Mouse (Mus musculus) neural tube, embryonic 12.5 days (tissue): ENCODE measurements around the gene Sytl2. TPM values are rescaled to one million over a fixed set of nuclear protein-coding genes. Genes with fewer than 3 reads are reported as not detected.

Source experiments
- ATAC-seq: fragments of 200-750 bp; cut with Nextera tagmentation; 2 replicates; pipeline ENCODE4 v1.8.0; 2017; ENCODE audit warnings: low read depth, mild to moderate bottlenecking, moderate TSS enrichment, moderate library complexity; ENCODE audit not compliant: low FRiP score
- H3K27ac ChIP-seq: fragments of 300-500 bp; sonication (generic); 2 replicates; pipeline ENCODE4 v1.5.1; 2016
- H3K27me3 ChIP-seq: fragments of 300-500 bp; sonication (generic); replicated peaks from 2 replicates; pipeline ENCODE4 v1.6.1; 2016; ENCODE audit warnings: mild to moderate bottlenecking
- H3K36me3 ChIP-seq: fragments of 300-500 bp; sonication (generic); 2 replicates; pipeline ENCODE4 v1.6.1; 2016; ENCODE audit warnings: mild to moderate bottlenecking
- H3K4me1 ChIP-seq: fragments of 300-500 bp; sonication (generic); 2 replicates; pipeline ENCODE4 v1.6.1; 2016
- H3K4me2 ChIP-seq: fragments of 300-500 bp; sonication (generic); replicated peaks from 2 replicates; pipeline ENCODE4 v1.6.1; 2016; ENCODE audit warnings: mild to moderate bottlenecking
- H3K4me3 ChIP-seq: fragments of 300-500 bp; sonication (generic); 2 replicates; pipeline ENCODE4 v1.5.1; 2016
- H3K9ac ChIP-seq: fragments of 300-500 bp; sonication (generic); 2 replicates; pipeline ENCODE4 v1.6.1; 2016; ENCODE audit warnings: mild to moderate bottlenecking
- H3K9me3 ChIP-seq: fragments of 300-500 bp; sonication (generic); 2 replicates; pipeline ENCODE4 v1.6.1; 2016; ENCODE audit warnings: mild to moderate bottlenecking
- WGBS: fragments of 180-500 bp; shearing (Covaris S2); methylation state at CpG from one replicate; pipeline ENCODE4 v1.1.7; 2016; 5-methylcytosine and 5-hydroxymethylcytosine counted together
- polyA plus RNA-seq: library from polyadenylated mRNA; unstranded; fragments of >200 nt; fragmentation: Nextera tagmentation; extraction: Ambion mirVana; gene quantifications from 2 replicates; pipeline ENCODE4 v1.2.1, GENCODE M21; 2016

The Sytl2 gene
- polyA plus RNA-seq, 1 experiment from 2014 or later = 5.8 TPM

DNA sequence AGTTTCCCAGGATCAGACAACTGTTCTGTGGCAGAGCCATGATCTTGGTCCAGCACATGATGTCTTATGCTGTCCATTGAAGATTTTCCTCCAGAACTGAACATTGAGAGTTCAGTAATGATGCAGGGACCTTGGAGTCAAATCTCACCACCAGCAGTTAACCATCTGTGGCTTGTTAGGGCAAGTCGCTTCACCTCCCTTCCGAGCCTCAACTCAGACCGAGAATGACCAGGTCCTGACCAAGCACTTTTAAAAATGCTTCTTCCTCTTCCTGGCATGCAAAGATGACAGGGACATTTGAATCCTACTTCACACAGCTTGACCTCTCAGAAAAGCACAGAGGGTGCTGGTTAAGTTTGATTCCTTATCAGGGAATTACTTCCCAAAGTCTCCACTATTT lies 50.1 kb downstream of the Sytl2 start:
- no peak overlapping the region for H3K4me2 ChIP-seq
- 92% methylated on average over 3 of the region's 3 CpGs for WGBS
- H3K9me3 ChIP-seq = no peaks in the 10 kb centered on the region
- H3K27me3 ChIP-seq = no peaks in the 10 kb centered on the region
- no peaks in the 10 kb centered on the region for H3K36me3 ChIP-seq
- no peak overlapping the region for H3K9ac ChIP-seq
- no peak for ATAC-seq
- H3K4me3 ChIP-seq = no peak overlapping the region
- no peak overlapping the region for H3K27ac ChIP-seq
- no peaks in the 10 kb centered on the region for H3K4me1 ChIP-seq

DNA sequence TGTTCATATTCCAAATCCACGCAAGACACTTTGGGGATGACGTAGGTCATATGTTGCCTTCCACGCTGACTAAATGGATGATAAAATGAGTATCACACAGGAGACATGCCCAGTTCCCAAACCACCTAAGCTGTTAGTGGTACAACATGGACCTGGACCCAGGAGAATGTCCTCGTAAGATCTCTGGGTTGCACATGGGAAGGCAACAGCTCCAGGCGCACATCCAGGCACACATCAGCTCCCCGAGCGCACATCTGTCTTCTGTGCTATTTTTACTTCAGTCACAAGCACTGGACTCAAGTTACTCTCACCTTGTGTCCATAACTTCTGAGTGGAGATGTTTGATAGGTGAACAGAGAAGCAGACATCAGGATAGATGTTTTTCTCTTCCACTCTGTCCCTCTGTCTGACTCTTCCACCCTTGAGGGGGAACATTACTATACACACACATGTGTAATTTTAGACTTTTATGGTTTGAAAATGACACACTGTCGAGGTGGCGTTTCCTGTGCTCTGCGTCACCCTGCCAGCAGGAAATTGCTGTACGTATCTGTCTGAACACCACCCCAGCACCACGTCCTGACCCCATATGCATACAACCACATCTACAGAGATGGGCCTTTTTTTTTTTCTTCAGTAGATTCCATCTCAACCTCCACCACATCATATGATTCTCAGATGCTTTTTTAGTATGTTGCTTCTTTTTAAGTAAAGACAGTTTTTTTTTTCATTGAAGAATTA lies 51.6 kb downstream of the Sytl2 start:
- no peaks in the 10 kb centered on the region for H3K4me1 ChIP-seq
- H3K9ac ChIP-seq = no peak overlapping the region
- no peaks in the 10 kb centered on the region for H3K36me3 ChIP-seq
- H3K4me3 ChIP-seq = no peak overlapping the region
- no peak overlapping the region for H3K4me2 ChIP-seq
- H3K27ac ChIP-seq = no peak overlapping the region
- WGBS = 82% methylated on average over 12 of the region's 12 CpGs
- ATAC-seq = no peak
- no peaks in the 10 kb centered on the region for H3K9me3 ChIP-seq
- no peaks in the 10 kb centered on the region for H3K27me3 ChIP-seq

DNA sequence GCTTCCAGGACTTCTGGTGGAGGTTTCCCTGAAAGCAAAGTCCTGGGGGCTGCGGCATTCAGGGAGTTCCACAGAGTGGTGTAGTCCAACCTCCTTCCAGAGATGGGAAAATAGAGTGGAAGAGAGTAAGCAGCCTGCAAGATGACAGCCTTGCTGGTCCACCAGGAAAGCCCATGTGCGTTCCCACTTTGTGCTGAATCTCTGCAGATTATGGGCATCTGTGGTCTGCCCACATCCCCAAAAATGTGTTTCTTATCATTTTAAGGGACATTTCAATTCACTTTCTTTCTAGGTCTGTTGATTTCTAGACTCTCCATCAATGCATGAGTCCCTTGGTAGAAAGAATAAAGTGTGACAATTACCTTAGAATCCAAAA lies 52.2 kb downstream of the Sytl2 start:
- no peak overlapping the region for H3K9ac ChIP-seq
- no peak overlapping the region for H3K4me2 ChIP-seq
- H3K36me3 ChIP-seq = no peaks in the 10 kb centered on the region
- no peak for ATAC-seq
- H3K4me3 ChIP-seq = no peak overlapping the region
- no peaks in the 10 kb centered on the region for H3K27me3 ChIP-seq
- H3K4me1 ChIP-seq = no peaks in the 10 kb centered on the region
- H3K9me3 ChIP-seq = no peaks in the 10 kb centered on the region
- 90% methylated on average over 2 of the region's 2 CpGs for WGBS
- no peak overlapping the region for H3K27ac ChIP-seq

DNA sequence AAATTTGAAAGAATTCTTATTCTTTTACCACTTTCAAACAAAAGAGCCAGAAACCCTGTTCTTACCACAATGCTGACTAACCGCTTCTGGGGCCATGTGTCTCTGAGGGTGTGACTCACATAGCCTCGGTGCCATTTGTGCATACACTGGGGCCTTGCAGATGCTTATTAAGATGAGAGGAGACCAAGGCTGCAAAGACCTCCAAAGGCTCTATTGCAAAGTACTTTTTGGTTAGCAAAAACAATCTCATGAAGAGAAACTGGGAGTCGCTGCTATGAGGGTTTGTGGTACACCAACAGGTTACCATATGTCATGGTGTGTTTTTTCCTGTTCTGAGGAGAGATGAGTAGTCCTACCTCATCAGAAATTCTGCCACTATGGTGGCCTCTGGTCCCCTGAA lies 53.4 kb downstream of the Sytl2 start:
- WGBS = 91% methylated on average over 3 of the region's 3 CpGs

DNA sequence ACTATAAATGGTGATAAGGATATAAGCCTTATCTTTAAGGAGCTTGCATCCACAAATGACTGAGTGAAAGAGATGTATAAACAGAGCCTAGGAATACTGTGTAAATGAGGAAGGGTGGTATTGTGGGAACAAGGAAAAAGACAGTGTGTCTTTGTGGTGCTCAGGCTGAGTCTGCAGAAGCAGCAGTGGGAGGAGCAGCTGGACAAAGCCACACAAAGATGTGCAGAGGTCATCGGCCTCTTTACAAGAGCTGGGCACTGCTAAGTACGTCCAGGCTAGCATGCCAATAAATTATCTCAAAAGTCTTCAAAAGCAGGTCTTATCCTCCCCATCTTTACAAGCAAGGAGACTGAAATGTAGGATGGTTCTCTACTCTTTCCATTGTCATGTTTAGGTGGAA lies 53.9 kb downstream of the Sytl2 start:
- Histone ChIP-seq H3K27ac (no peak overlapping the region), H3K36me3 (no peaks in the 10 kb centered on the region), H3K4me1 (no peaks in the 10 kb centered on the region), H3K4me2 (no peak overlapping the region), H3K27me3 (no peaks in the 10 kb centered on the region), H3K4me3 (no peak overlapping the region), H3K9ac (no peak overlapping the region), H3K9me3 (no peaks in the 10 kb centered on the region)
- ATAC-seq = no peak
- 41% methylated on average over 2 of the region's 2 CpGs for whole genome bisulfite sequencing

More for the DNA sequence above, 53.4 kb downstream of the Sytl2 start:
- H3K4me1 ChIP-seq = no peaks in the 10 kb centered on the region
- H3K9ac ChIP-seq = no peak overlapping the region
- no peaks in the 10 kb centered on the region for H3K9me3 ChIP-seq
- no peaks in the 10 kb centered on the region for H3K36me3 ChIP-seq
- no peak for ATAC-seq
- H3K4me2 ChIP-seq = no peak overlapping the region
- no peak overlapping the region for H3K4me3 ChIP-seq
- no peak overlapping the region for H3K27ac ChIP-seq
- H3K27me3 ChIP-seq = no peaks in the 10 kb centered on the region

DNA sequence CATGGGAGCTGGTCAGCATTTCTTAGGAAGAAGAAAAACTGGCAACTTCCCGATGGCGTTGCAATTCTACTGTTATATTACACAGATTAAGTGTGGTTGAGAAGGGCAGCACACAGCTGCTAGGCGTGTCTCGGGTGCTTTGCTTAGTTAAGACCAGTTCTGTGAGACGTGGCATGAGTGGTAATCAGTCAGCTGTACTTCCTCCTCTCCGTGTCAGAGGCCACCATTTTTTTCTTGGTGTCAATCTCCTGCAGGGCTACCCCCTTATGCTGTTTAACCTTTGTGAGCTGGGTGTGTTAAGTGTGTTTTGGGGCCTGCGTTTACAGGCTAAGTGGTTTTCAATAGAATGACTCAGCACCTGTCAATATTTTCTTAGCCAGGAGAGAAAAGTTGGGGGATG lies 60.7 kb downstream of the Sytl2 start:
- Histone ChIP-seq H3K4me1 (no peaks in the 10 kb centered on the region), H3K27me3 (no peaks in the 10 kb centered on the region), H3K27ac (no peak overlapping the region), H3K4me2 (no peak overlapping the region), H3K4me3 (no peak overlapping the region), H3K36me3 (no peaks in the 10 kb centered on the region), H3K9me3 (no peaks in the 10 kb centered on the region), H3K9ac (no peak overlapping the region)
- WGBS = 62% methylated on average over 7 of the region's 7 CpGs
- no peak for ATAC-seq

DNA sequence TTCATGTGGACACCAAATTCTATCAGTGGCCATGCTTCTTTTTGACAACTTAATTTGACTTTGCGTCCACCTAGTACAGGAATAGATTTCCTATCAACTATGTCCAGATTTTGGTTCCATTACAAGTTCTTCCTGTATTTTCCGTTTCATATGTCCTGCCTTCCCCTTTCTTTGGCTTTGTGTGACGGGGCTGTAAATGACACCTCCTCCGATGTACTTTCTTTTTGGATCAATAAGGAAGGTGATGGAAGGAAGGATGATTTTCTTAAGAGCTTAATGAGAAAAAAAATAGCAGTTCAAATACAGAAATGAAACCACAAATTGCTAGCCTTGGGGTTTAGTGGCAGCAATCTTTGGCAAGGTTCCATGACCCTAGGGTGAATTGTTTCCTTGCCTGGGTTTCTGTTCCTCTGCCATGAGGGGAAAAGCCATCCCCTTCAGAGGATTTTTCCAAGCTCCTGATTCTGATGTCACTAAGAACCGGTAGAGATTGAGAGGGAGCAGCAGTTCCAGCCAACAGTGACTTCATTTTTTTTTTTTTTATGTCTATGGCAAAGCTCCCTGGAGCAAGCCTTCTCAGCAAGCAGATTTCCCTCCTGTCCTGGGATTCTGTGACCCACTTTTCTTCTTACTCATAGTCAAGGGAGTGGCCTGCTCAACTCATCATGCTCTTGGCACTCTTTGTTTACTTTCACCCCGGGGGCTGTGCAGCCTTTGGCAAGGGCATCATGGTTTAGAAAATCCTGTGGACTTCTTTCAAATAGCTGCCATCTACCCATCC lies 68.2 kb downstream of the Sytl2 start:
- Histone ChIP-seq H3K4me2 (no peak overlapping the region), H3K9ac (no peak overlapping the region), H3K36me3 (no peaks in the 10 kb centered on the region), H3K9me3 (no peaks in the 10 kb centered on the region), H3K4me3 (no peak overlapping the region), H3K27me3 (no peaks in the 10 kb centered on the region), H3K4me1 (no peaks in the 10 kb centered on the region), H3K27ac (no peak overlapping the region)
- 83% methylated on average over 6 of the region's 6 CpGs for WGBS
- no peak for ATAC-seq

DNA sequence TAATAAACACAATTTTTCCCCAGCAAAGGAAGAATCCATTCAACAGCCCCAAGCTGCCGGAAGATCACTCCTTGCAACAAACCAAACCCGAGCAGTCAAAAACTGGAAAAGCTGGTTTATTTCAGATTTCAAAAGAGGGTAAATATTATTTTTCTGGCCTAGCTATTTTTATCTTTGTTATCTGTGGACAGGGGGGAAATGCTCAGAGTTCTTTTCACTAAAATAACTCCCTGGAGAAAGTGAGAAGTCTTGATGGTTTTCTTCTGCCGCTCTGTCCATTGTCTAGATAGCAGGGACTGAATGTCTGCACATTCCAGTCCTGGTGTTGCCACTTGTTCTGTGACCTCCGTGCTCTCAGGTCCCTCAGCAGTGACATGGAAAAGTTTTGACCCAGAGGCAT lies 70.8 kb downstream of the Sytl2 start:
- 71% methylated on average over 4 of the region's 4 CpGs for WGBS
- H3K9ac ChIP-seq = no peak overlapping the region
- no peaks in the 10 kb centered on the region for H3K4me1 ChIP-seq
- H3K27ac ChIP-seq = no peak overlapping the region
- no peak for ATAC-seq
- no peak overlapping the region for H3K4me3 ChIP-seq
- no peaks in the 10 kb centered on the region for H3K27me3 ChIP-seq
- no peaks in the 10 kb centered on the region for H3K9me3 ChIP-seq
- H3K4me2 ChIP-seq = no peak overlapping the region
- no peaks in the 10 kb centered on the region for H3K36me3 ChIP-seq

DNA sequence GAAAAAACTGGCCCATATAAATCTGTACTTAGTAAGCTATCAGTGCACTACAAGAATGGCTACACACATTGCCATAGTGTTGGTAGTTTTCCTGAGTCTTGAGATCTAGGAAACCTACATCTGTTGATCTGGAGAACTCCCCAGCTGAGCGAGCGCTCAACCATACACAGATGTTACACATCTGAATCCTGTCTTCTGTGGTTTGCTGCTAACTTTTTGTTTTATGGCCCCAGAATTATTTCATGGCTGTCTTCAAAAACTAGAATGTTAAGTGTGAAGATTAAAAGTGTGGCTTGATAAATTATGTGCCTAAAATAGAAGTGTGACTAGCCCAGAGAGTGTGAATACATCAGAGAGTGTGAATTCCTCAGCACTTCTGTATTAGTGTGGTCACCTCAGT lies 82.4 kb downstream of the Sytl2 start:
- Histone ChIP-seq H3K36me3 (no peaks in the 10 kb centered on the region), H3K27ac (no peak overlapping the region), H3K4me2 (no peak overlapping the region), H3K27me3 (no peaks in the 10 kb centered on the region), H3K4me1 (peaks cover 5% of the 10 kb centered on the region; the same call in 1 of the 2 replicates), H3K9me3 (no peaks in the 10 kb centered on the region), H3K4me3 (no peak overlapping the region), H3K9ac (no peak overlapping the region)
- 83% methylated on average over 2 of the region's 2 CpGs for WGBS
- no peak for ATAC-seq

DNA sequence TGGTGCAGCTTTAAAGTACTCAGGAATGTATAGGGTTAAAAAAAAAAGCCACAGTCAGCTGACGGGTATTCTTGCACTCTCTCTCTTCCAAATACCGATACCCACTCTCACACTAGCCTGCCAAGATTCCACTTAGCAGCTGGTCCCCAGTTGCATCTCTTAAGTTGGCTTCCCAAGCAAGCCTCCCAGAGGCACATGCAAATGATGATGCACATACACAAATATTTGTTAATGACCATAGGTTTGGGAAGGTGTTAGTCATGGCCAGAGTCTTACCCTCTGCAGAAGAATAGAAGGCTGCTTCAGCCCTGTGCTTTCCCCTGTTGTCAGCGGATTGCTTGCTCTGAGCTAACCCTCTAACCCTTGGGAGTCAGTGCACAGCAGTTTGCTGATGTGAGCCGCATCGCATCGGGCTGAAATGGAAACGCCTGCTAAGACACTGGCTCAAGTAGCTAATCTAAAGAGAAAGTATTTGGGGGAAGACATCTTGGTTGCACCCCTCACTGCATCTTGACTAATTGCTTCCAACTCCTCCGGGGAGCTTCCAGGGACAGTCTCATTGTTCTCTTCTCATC lies 84.9 kb downstream of the Sytl2 start:
- H3K27me3 ChIP-seq = no peaks in the 10 kb centered on the region
- H3K4me1 ChIP-seq = peaks cover 5% of the 10 kb centered on the region; the same call in 1 of the 2 replicates
- peak overlapping the region; percentile 47 for H3K4me2 ChIP-seq
- H3K4me3 ChIP-seq = 0 out of 2 replicates have a peak overlapping the region, but pooled peaks have one; percentile 9
- H3K27ac ChIP-seq = no peak overlapping the region
- no peak for ATAC-seq
- no peak overlapping the region for H3K9ac ChIP-seq
- 10% methylated on average over 8 of the region's 8 CpGs for WGBS
- no peaks in the 10 kb centered on the region for H3K36me3 ChIP-seq
- no peaks in the 10 kb centered on the region for H3K9me3 ChIP-seq

DNA sequence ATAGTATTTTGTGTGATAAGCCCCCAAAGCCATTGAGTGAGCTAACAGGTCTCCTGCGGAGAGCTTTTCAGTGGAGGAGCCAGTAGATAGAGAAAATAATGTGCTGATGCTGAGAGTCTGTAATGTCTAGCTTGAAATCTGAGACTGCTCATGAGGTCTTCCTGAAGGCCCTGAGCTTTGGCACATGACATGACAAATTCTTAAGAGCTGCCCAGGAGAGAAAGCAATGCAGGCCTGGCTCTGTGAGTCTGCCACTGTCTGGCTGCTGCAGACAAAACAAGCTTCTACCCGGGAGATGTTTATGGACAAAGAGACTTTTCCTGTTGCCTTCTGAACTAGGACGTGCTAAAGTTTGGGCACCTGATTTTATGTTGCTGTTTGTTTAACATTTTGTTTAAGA lies 87.7 kb downstream of the Sytl2 start:
- Histone ChIP-seq H3K9me3 (no peaks in the 10 kb centered on the region), H3K4me1 (peaks cover 5% of the 10 kb centered on the region; the same call in 1 of the 2 replicates), H3K4me2 (no peak overlapping the region), H3K4me3 (no peak overlapping the region), H3K27me3 (no peaks in the 10 kb centered on the region), H3K36me3 (no peaks in the 10 kb centered on the region), H3K9ac (no peak overlapping the region), H3K27ac (no peak overlapping the region)
- WGBS = 50% methylated on average over 3 of the region's 3 CpGs
- no peak for ATAC-seq

DNA sequence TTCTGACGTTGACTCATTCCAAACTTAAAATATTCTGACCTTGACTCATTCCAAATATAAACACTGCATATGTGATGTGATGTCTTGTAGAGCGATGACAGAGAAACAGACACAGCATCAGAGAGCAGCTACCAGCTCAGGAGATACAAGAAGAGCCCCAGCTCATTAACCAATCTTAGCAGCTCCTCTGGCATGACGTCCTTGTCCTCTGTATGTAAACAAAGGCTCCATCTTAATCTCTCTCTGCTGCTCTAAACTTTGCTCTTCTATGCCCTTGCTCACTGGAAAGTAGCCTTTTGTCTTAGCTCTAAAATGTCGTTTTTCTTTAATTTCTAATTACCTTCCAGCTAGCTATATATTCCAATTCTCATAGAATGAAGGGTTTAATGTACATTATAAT lies 93.0 kb downstream of the Sytl2 start:
- no peak for ATAC-seq
- 75% methylated on average over 4 of the region's 4 CpGs for WGBS

More for the DNA sequence above, 93.0 kb downstream of the Sytl2 start:
- Histone ChIP-seq H3K4me3 (no peak overlapping the region), H3K27me3 (no peaks in the 10 kb centered on the region), H3K9ac (no peak overlapping the region), H3K4me2 (no peak overlapping the region), H3K9me3 (no peaks in the 10 kb centered on the region), H3K4me1 (no peaks in the 10 kb centered on the region), H3K36me3 (no peaks in the 10 kb centered on the region), H3K27ac (no peak overlapping the region)
